Mouse (Mus musculus) embryo, embryonic 10.5 days (tissue): Measurements from ENCODE around the gene Gm6509.
"Not testable (repeated sequence)": the region's sequence is repeated elsewhere in the genome, so short reads cannot be mapped to it uniquely, and the experiment has no call there.

Experiments
- DNase-seq: peaks from one replicate; pipeline ENCODE4 v3.0.0-alpha.2; 2015; ENCODE audit warnings: low spot score

The Gm6509 gene

DNA sequence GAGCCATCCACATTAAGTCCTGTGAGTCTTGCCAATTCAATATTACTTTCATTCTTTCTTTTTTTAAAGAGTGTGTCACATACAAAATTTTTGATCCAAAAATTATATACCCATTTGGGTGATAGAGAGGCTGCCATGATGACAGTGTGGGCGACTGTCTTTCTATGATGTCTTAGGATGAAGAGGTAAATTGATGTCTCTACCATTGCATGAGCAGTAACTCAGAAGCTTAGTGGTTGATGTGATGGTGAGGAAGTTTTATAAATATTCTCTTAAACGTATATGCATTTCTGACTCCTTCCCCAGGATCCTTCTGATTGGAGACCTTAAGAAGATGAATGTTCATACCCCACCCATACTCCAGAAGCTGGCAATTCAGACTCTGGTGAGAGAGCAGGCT lies at the start of gene Gm6509:
Gm6509 (plus strand) TSS at position 301 of the 400 bp plus-strand sequence.
- not testable (repeated sequence) for DNase-seq

DNA sequence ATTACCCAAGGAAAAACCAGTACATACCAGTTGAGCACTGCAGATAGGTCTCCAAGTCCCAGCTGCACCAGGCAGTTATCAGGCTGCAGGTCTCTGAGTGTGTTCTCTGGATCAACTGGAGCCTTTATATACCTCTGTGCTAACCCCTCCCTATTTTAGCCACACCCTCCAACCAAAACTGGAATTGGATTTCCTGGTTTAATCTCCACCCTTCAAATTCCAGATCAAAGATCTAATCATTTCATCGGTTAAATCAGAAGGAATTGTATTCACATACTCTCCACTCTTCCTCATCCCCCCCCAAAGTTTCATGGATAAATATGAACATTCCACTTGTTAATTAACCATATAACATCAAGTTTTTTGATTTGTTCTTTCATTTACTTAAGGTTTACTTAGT lies 7.5 kb upstream of the Gm6509 start, which contains the start of gene Gm3147:
Gm3147 (minus strand) TSS at position 101 of the 400 bp plus-strand sequence.
- not testable (repeated sequence) for DNase-seq

DNA sequence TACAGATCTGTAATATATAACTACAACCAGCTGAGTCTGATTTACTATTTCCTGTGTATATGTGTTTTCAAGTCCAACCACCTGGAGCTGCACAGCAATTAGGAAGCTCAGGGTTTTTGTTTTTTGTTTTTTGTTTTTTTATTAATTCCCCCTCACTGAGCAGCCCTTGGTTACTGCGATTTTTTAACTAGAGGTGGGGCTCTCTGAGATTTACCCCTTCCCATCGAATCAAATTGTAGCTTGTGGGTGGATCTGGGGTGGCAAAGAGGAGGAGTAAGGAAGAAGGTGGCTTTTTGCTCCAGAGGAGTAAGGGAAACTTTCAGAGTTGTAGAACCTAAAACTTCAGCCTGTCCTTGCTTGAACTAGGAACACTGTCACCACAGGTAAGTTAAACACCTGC lies 24.3 kb downstream of the Gm6509 start, which contains the start of gene Gm6205:
Gm6205 (plus strand) TSS at position 301 of the 400 bp plus-strand sequence.
- not testable (repeated sequence) for DNase-seq
